Mouse (Mus musculus) gastrocnemius, adult 2 months (tissue): ENCODE measurements around the gene Tnc. TPM values are rescaled to one million over a fixed set of nuclear protein-coding genes. Genes with fewer than 3 reads are reported as not detected.

Source experiments
- DNase-seq: peaks from one replicate; pipeline ENCODE4 v3.0.0; 2022
- H3K27ac ChIP-seq: fragments of 200-600 bp; 2 replicates; pipeline ENCODE4 v1.8.1; 2022; ENCODE audit warnings: mild to moderate bottlenecking
- H3K4me3 ChIP-seq: fragments of 200-600 bp; 2 replicates; pipeline ENCODE4 v1.8.1; 2022; ENCODE audit warnings: mild to moderate bottlenecking, moderate library complexity
- CTCF ChIP-seq: fragments of 200-600 bp; IDR thresholded peaks from 2 replicates; pipeline ENCODE4 v1.8.1; 2022; ENCODE audit warnings: antibody characterized with exemption, mild to moderate bottlenecking, moderate library complexity
- intact Hi-C: fragments of 180-260 bp; cut with DNase I; formaldehyde crosslinking; loops from one replicate; pipeline ENCODE4 v1.15.1; 2025
- total RNA-seq, 2 experiments: library from RNA; stranded (reverse); gene quantifications; 2 replicates each; pipeline ENCODE4 v1.2.3; 2021

The Tnc gene
- total RNA-seq, 2 experiments from 2014 or later = 1.7 to 10.0 TPM

DNA sequence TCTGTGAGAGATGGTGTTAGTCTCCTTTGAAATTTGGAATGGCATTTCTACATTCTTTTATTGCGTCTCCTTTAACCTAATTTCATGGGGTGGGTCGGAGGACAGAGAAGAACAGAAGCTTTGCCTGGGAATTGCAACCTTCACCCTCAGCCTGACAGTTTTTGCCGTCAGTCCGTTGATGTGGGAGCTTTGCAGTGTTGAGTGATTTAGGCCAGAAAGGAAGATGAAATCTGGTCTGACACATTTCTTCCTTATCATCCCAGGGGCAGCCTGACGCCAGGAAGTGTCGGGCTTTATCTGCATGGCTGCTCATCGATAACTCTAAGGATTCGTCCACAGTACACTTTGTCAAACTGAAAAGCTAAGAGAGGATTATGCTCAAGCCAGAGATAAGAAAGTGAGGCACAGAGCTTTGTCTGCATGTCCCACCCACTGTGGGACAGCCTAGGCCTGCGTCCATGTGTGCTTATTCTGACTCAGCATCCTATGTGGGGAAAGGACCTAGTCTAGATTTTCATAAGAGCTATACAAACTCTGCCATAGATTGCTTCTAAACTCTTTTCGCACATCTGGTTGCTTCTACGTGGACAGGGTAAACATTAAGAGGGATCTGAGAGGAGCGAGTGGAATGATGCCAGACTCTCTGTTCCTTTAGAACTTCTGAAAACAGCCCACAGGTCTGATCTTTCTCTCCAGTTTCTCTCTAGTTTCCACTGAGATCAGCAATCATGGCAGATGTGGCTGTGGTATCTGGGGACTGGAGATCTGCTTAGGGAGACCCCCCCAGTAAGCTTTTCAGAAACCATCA is 11.4 kb upstream of the Tnc start:
- no peak overlapping the region for H3K27ac ChIP-seq
- H3K4me3 ChIP-seq = no peak overlapping the region
- DNase-seq = no peak
- intact Hi-C loops = no loop called here
- TF ChIP-seq CTCF = no peak

DNA sequence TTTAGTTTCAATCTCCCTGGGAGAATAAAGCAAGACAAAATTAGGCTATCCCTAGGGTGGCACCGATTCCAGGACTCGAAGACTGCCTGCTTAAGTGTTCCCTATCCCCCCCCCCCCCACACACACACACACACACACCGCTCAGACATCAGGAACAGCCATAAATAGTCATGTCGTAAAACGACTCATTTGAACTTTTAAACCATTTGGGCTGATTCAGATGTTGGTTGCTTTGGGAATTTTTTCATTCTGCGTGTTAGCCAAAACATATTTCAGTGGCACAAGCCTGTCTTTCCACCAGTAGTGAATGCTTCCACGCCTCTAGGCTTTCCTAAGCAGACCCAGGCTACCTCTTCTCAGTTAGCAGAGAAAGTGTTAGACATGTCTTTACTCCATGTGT is 1.4 kb upstream of the Tnc start:
- DNase-seq = no peak
- Histone ChIP-seq H3K27ac (no peak overlapping the region), H3K4me3 (no peak overlapping the region)
- intact Hi-C loops = loop anchor here (10.0 kb wide), 1 partner anchor 87 kb away; no protein-coding TSS in a partner anchor
- TF ChIP-seq CTCF = no peak

DNA sequence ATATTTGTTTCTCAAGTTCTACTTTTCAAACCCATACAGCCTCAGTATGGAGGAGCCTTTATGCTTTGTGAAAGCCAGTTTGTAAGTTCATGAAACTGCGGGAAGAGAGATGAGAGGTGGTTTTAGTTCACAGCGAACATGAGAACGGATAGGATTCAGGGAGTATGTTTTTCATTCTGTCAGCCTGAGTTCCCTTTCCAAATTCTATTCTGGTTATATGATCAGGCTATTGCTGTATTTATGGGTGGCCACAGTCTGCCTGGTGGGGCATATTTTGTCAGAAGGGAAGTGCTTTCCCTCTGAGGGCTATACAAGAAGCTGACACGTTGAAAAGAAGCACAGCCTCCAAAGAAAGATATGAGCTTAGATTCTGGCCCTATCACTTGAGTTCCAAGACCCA is 2.9 kb downstream of the Tnc start:
- intact Hi-C loops = loop anchor here (10.0 kb wide), 1 partner anchor 91 kb away; no protein-coding TSS in a partner anchor
- H3K27ac ChIP-seq = no peak overlapping the region; the same call in 1 of the 2 replicates

DNA sequence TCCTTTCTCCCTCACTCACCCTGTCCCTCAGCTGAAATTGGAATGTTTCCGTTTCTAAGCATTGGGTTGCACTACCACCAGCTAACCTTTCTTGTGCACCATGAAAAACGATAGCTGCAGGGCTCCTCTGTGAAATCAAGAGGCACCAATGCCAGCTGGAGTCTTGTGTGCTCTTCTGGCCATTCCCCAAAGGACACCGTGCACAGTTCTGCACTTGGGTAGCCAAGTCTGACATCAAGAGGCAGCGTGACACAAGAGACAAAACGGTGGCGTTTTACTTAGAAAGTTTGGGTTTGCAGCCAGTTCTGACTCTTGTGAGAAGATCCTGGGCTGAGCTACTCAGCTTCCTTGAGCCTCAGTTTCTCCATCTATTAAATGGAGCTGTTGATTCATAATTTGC is 3.4 kb downstream of the Tnc start:
- Histone ChIP-seq H3K27ac (no peak overlapping the region), H3K4me3 (no peak overlapping the region)
- intact Hi-C loops = loop anchor here (10.0 kb wide), 1 partner anchor 91 kb away; no protein-coding TSS in a partner anchor
- TF ChIP-seq CTCF = no peak
- peak; percentile 72 for DNase-seq

More for the DNA sequence above, 2.9 kb downstream of the Tnc start:
- 0 out of 2 replicates have a peak overlapping the region, but pooled peaks have one; percentile 3 for H3K4me3 ChIP-seq
- no peak for DNase-seq
- no peak for TF ChIP-seq CTCF

DNA sequence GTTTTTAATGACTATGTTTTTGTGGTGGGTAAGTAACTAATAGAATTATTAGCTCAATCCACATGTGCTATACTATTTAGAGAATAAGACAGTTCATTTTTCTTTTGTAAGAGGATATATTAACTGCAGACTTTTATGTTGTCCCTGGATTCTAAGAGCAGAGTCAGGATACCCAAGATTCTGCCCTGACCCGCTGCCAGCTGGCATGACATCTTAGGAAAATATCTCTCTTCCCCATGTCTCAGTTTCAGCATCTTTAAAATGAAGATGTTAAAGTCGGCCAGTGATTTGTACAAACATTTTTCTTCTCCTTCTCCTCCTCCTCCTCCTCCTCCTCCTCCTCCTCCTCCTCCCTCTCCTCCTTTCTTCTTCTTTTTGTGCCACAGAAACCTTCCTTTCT is 7.7 kb downstream of the Tnc start:
- TF ChIP-seq CTCF = no peak
- intact Hi-C loops = no loop called here
- H3K27ac ChIP-seq = no peak overlapping the region
- no peak overlapping the region for H3K4me3 ChIP-seq
- DNase-seq = no peak

DNA sequence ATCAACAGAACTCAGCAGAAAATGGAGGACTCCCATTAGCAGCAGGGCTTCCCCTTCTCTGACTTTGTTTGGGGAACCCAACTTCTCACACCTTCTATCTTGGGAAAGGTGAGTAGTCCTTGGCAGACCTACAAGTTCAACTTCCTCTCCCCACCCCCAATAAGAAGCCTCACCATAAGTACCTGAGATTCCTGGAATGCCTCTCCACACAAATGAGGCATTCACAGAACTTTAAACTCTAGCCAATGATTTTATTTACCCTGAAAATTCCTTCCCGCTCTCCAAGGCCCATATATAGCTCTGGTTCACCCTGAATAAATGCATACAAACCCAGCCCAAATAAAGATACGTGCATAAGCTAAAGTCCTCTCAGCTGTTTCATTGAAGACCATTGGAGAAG is 9.3 kb downstream of the Tnc start:
- intact Hi-C loops = no loop called here
- Histone ChIP-seq H3K27ac (no peak overlapping the region), H3K4me3 (no peak overlapping the region)
- DNase-seq = no peak
- TF ChIP-seq CTCF = no peak

DNA sequence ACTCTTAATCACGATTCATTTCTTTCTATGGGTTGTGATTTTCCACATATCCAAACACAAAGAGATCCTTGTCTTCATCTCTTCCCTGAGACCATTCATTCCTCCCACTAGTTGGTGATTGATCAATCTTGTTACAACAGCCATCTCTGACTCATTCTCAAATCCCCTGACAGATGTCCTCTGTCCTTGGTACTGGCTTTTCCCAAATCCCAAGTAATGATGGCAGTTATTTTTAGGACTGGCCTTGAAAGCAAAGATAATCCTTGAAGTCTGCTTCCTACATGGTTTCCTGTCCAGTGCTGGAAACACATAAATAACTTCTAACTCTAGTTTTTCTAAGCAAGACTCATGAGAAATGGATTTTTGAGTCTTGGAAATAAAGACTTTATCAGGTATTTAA is 12.1 kb downstream of the Tnc start:
- no peak for DNase-seq
- TF ChIP-seq CTCF = no peak
- Histone ChIP-seq H3K27ac (no peak overlapping the region), H3K4me3 (no peak overlapping the region)
- intact Hi-C loops = no loop called here

DNA sequence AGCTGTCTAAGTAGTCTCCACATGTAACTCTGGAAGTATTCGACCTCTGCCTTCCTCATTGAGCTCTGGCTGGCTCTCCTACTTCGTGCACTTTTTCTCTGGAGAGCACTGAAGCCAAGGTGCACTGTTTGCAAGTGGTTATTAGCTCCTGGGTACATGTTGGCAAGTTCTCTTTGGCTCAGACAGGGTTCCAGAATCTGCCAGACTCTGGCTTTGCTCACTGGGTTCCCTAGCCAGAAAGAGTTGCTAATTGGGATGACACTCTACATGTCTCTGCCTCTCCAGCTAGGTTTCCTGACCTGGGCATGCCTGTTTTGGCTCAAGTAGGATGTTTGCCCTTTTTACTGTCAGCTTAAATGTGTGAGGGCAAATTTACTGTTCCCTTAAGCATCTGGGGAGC is 13.6 kb downstream of the Tnc start:
- H3K4me3 ChIP-seq = no peak overlapping the region
- no peak for TF ChIP-seq CTCF
- no peak overlapping the region for H3K27ac ChIP-seq
- intact Hi-C loops = no loop called here
- DNase-seq = no peak

DNA sequence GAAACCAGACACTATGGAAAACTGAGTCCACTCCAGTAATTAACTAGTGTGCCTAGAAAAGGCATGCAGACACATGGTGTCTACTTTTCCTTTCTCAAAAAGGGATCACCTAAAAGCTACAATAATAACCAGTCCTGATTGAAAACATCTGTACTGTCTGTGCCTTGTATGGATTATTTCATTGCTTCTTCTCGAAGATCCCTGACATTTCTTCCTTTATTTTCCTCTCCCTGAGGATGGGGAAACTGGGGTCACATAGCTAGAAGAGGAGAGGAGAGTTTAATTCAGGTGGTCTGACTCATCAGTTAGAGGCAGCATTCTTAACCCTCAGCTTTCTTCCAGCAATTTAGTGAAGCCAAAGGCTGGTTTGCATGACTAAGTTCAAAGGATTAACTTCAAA is 17.3 kb downstream of the Tnc start:
- DNase-seq = no peak
- intact Hi-C loops = no loop called here
- Histone ChIP-seq H3K27ac (0 out of 2 replicates have a peak overlapping the region, but pooled peaks have one; percentile 12), H3K4me3 (no peak overlapping the region)
- no peak for TF ChIP-seq CTCF

DNA sequence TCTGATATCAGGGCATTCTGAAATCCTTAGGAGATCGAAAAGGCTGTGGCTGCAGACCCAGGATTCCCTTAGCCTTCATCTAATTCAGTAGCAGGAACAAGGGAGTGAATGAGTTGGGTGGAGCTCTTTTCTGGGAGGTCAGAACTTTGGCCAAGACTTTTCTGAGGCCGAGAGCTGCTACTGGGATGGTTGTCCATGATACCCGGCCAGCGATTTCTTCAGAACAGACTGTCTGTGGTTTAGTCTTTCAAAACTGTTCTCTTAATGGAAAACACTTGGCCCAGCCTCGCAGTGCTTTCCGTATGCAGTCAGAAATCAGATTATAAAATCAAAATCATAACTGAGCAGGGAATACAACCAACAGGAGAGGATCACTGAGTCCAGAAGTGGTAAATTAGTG is 21.2 kb downstream of the Tnc start:
- TF ChIP-seq CTCF = no peak
- intact Hi-C loops = no loop called here
- no peak overlapping the region for H3K4me3 ChIP-seq
- DNase-seq = peak; percentile 72
- peak overlapping the region; percentile 28; the same call in 1 of the 2 replicates for H3K27ac ChIP-seq

DNA sequence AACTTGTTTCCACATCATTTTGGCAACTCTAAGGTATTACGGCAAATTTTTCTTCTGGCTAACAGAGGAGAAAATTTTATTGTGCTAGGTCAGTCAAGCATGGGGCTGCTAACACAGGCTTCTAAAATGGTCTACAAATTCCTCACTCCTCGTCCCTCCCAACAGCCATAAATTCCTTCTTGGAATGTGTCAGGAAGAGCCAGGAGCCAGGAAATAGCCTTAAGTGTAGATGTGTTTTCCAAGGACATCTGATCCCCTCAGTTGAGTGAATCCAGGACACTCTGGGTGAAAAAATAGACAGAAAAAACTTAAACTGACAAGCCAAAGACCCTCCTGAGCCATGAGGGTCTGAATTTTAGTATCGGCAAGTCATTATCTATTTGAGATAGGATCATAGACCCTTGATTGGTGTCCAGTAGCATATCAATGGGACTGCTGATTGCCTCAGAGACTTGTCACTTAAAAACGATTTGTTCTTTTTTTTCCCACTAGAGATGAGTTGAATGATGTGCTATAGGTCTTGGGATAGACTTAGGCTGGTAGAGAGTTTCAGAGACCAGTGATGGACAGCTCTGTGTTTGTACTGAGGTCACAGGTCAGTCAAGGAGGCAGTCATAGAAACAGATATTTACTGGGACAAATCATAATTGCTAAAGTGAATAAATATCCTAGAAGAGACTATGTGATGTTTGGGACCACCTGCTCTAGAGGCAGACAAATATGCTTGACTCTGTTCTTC is 22.6 kb downstream of the Tnc start:
- intact Hi-C loops = no loop called here
- H3K27ac ChIP-seq = no peak overlapping the region
- no peak for DNase-seq
- no peak overlapping the region for H3K4me3 ChIP-seq
- TF ChIP-seq CTCF = no peak

DNA sequence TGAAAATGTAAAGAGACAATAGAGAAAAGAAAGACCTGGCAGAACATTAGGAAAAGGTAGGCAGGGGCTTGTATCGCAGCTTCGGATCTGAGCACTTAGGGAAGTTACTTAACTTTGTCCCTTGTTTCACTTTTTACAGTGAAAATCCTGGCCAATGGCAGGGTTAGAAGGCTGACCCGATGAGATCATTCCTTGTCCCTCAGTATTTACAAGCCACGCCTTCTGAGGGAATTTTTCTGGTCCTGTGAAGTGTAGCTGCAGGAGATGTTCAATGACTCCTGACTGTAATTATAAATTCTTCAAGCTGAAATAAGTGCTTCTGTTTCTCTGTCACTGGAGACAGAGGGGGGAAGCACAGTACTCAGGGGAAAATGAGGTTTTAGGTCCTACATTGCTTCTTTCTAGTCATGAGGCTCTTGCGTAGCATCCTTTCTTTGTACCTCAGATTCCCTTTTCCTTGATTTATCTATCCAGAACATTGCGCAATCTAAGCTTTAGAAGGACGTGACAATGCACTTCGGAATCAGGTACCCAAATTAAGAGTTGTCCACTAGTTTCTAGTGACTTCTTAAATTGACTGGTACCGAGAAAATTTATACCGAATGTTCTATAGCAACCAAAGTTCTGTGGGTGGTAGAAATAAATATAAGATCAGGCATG is 25.8 kb downstream of the Tnc start:
- Histone ChIP-seq H3K27ac (no peak overlapping the region), H3K4me3 (no peak overlapping the region)
- DNase-seq = no peak
- no peak for TF ChIP-seq CTCF
- intact Hi-C loops = no loop called here

DNA sequence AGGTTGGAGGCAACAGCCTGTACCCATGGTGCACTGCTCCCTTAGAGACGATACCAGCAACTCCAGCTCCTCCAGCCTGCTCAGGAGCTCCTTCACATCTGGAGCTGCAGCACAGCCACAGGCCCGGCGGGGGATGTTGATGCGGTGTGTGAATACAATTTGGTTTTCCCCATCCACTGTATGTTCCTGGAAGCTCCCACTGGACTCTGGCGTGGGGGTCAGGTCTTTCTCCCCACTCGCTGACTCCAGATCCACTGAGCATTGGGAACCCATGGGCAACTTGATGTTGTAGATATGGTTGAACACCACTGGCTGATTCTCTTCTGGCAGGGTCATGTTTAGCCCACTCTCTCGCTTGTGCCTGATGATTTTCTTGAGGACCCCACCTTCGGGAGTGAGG is 26.7 kb downstream of the Tnc start:
- no peak for DNase-seq
- no peak overlapping the region for H3K27ac ChIP-seq
- no peak for TF ChIP-seq CTCF
- no peak overlapping the region for H3K4me3 ChIP-seq
- intact Hi-C loops = no loop called here
